Mouse (Mus musculus): ENCODE data around the gene Cd63. TPM values are rescaled to one million over a fixed set of nuclear protein-coding genes. Genes with fewer than 3 reads are reported as not detected.

The Cd63 gene
- polyA plus RNA-seq, 1 experiment from 2014 or later = 141 TPM

- no peaks in the 10 kb centered on the region for H3K9me3 ChIP-seq
Observed at GRCm38 (mm10) chr10:128909567-128910028, 8.8 kb downstream of the Cd63 start.

DNA sequence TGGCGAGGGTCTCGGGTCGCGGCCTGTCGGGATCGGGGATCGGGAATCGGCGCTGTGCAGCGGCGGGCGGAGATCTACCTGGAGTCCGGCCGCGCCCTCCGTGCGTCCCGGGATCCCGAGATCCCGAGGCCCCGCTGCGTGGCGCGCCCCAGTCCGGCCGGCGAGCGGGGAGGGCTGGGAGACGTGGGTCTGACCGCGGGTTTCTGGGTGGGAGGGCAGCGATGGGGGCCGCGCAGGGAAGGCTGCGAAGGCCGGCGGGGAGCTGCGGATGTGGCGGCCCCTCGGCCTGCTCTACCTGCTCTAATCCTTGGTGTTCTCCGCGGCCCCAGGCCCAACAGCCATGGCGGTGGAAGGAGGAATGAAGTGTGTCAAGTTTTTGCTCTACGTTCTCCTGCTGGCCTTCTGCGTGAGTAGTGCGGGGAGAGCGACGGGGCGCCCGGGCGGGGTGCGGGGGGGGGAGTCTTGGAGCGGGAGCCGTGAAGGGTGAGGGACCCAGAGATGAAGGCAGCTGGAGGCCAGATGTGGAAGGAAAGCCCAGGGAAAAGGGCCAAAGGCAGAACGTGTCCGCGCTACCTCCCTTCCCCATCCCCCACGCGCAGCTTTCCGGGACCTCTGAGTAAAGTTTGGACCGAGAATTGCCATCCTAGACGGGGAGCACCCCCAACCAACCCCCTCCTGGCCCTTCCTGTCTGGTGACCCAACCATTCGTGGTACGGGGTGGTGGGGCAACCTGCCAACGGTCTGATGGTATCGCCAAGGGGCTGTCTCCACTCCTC lies 9.5 kb downstream of the Cd63 start:
- H3K9ac ChIP-seq (replicated peaks) = peak overlapping the region; percentile 85
- H3K4me1 ChIP-seq (replicated peaks) = peaks cover 19% of the 10 kb centered on the region
- H3K36me3 ChIP-seq = no peaks in the 10 kb centered on the region
- peak overlapping the region; percentile 21; the same call in 1 of the 2 replicates for H3K27ac ChIP-seq
- peak overlapping the region; percentile 76 for H3K4me3 ChIP-seq (replicated peaks)
- H3K27me3 ChIP-seq = peaks cover 15% of the 10 kb centered on the region
- H3K9me3 ChIP-seq = no peaks in the 10 kb centered on the region
- peak; percentile 31 for ATAC-seq
- peak overlapping the region; percentile 86 for H3K4me2 ChIP-seq (replicated peaks)
- 2% methylated on average over 53 of the region's 66 CpGs for WGBS

More at GRCm38 (mm10) chr10:128909567-128910028, 8.8 kb downstream of the Cd63 start:
- H3K4me1 ChIP-seq (replicated peaks) = peaks cover 19% of the 10 kb centered on the region
- peaks cover 15% of the 10 kb centered on the region for H3K27me3 ChIP-seq
- peak; percentile 69 for ATAC-seq
- no peaks in the 10 kb centered on the region for H3K36me3 ChIP-seq
- H3K9ac ChIP-seq (replicated peaks) = peak overlapping the region; percentile 85
- WGBS = 1% methylated on average over 39 of the region's 41 CpGs
- H3K4me2 ChIP-seq (replicated peaks) = peak overlapping the region; percentile 86
- H3K4me3 ChIP-seq (replicated peaks) = peak overlapping the region; percentile 76
- H3K27ac ChIP-seq = peak overlapping the region; percentile 21; the same call in 1 of the 2 replicates

GRCm38 (mm10) chr10:128911430-128911829 lies 10.6 kb downstream of the Cd63 start:
- H3K27me3 ChIP-seq = peaks cover 15% of the 10 kb centered on the region
- WGBS = 95% methylated on average over 6 of the region's 6 CpGs

DNA sequence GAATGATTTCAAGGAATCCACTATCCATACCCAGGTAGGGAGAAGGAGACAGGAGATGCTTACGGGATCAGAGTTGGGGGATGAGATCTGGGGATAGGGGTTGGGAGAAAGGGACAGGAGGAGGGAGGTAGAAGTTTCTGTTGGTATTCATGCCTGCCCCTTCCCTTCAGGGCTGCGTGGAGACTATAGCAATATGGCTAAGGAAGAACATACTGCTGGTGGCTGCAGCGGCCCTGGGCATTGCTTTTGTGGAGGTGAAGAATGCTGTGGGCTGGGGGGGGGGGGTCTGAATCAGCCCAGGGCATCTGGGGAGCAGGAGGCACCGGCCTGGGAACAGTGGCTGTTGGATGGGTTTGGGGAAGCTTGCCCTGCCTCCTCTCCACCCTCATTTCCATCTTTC lies 11.5 kb downstream of the Cd63 start:
- Histone ChIP-seq H3K4me2 (replicated peaks) (no peak overlapping the region), H3K4me1 (replicated peaks) (peaks cover 19% of the 10 kb centered on the region), H3K27ac (no peak overlapping the region), H3K36me3 (peaks cover 1% of the 10 kb centered on the region; the same call in 1 of the 2 replicates), H3K9ac (replicated peaks) (no peak overlapping the region), H3K27me3 (peaks cover 15% of the 10 kb centered on the region), H3K9me3 (no peaks in the 10 kb centered on the region), H3K4me3 (replicated peaks) (no peak overlapping the region)
- WGBS = 89% methylated on average over 4 of the region's 4 CpGs
- ATAC-seq = no peak

More at GRCm38 (mm10) chr10:128911430-128911829, 10.6 kb downstream of the Cd63 start:
- ATAC-seq = no peak
- H3K27ac ChIP-seq = no peak overlapping the region
- H3K4me2 ChIP-seq (replicated peaks) = peak overlapping the region; percentile 86
- no peak overlapping the region for H3K9ac ChIP-seq (replicated peaks)
- H3K4me1 ChIP-seq (replicated peaks) = peaks cover 19% of the 10 kb centered on the region
- no peak overlapping the region for H3K4me3 ChIP-seq (replicated peaks)
- H3K36me3 ChIP-seq = no peaks in the 10 kb centered on the region
- H3K9me3 ChIP-seq = no peaks in the 10 kb centered on the region

DNA sequence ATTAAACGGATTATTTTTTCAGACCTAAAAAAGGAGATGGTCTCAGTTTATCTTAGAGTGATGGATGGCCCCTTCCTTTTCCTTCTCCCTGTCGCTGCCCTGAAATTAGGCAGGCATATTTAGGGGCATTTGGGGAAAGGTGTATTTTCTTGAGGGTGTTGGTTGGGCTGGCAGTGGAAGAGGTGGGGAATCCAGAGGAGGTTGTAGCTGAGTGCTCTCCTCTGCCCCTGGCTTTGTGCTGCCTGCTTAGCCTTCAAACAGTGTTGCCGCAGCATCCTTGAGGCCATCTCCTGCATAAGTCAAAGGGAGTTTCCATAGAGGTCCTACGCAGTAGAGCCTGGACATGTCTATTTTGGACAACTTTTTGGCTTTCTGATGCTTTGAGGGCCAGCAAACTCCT lies 12.0 kb downstream of the Cd63 start:
- 84% methylated on average over 4 of the region's 4 CpGs for WGBS

GRCm38 (mm10) chr10:128913219-128913618 lies 12.4 kb downstream of the Cd63 start:
- H3K4me1 ChIP-seq (replicated peaks) = peaks cover 21% of the 10 kb centered on the region
- H3K27ac ChIP-seq = peak overlapping the region; percentile 25; the same call in 1 of the 2 replicates
- WGBS = 9% methylated on average over 5 of the region's 5 CpGs
- no peaks in the 10 kb centered on the region for H3K9me3 ChIP-seq
- ATAC-seq = peak; percentile 9; the same call in 1 of the 2 replicates
- no peak overlapping the region for H3K4me2 ChIP-seq (replicated peaks)
- H3K27me3 ChIP-seq = peaks cover 9% of the 10 kb centered on the region
- no peak overlapping the region for H3K4me3 ChIP-seq (replicated peaks)
- H3K36me3 ChIP-seq = peaks cover 11% of the 10 kb centered on the region
- no peak overlapping the region for H3K9ac ChIP-seq (replicated peaks)

More for the DNA sequence above, 12.0 kb downstream of the Cd63 start:
- H3K36me3 ChIP-seq = peaks cover 7% of the 10 kb centered on the region
- no peak overlapping the region for H3K9ac ChIP-seq (replicated peaks)
- peaks cover 19% of the 10 kb centered on the region for H3K4me1 ChIP-seq (replicated peaks)
- ATAC-seq = no peak
- H3K4me2 ChIP-seq (replicated peaks) = no peak overlapping the region
- no peak overlapping the region for H3K4me3 ChIP-seq (replicated peaks)
- H3K9me3 ChIP-seq = no peaks in the 10 kb centered on the region
- H3K27me3 ChIP-seq = peaks cover 13% of the 10 kb centered on the region
- peak overlapping the region; percentile 25; the same call in 1 of the 2 replicates for H3K27ac ChIP-seq

DNA sequence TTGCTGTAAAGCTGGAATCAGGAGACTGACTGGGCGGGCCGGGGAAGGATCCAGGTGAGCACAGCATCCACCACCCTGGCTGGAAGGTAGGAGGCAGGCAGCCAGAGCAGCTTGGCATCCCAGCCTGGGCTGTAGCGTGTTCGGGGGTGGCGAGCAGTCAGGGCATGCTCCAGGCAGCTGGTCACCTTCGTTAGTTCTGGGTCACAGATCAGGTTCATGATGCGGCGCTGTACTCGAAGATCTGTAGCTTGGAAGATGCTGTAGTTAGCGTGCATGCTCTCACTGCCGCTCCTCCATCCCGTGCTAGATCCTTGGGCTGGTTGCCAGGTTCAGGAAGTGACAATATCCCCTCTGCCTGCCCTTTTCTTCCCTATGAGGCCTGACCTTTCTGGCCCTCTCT lies 12.9 kb downstream of the Cd63 start:
- 81% methylated on average over 12 of the region's 12 CpGs for WGBS
- no peak overlapping the region for H3K9ac ChIP-seq (replicated peaks)
- peaks cover 26% of the 10 kb centered on the region for H3K4me1 ChIP-seq (replicated peaks)
- peaks cover 6% of the 10 kb centered on the region; the same call in 1 of the 2 replicates for H3K27me3 ChIP-seq
- no peaks in the 10 kb centered on the region for H3K9me3 ChIP-seq
- no peak overlapping the region for H3K4me3 ChIP-seq (replicated peaks)
- H3K4me2 ChIP-seq (replicated peaks) = no peak overlapping the region
- no peak overlapping the region for H3K27ac ChIP-seq
- H3K36me3 ChIP-seq = peaks cover 14% of the 10 kb centered on the region
- ATAC-seq = peak; percentile 5; the same call in 1 of the 2 replicates

DNA sequence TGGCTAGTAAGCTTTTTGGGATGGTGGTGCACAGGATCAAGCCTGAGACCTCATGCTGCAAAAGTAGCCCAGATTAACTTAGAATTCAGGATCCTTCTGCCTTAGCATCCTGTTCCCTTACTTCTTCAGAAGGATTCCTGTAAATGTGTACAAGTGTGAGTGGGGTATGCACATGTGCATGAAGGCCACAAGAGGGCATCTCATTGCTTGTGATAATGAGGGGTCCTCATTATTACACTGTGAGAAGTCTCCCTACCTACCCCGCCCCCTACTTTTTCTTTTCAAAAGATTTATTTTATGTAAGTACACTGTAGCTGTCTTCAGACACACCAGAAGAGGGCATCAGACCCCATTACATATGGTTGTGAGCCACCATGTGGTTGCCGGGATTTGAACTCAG lies 14.8 kb downstream of the Cd63 start:
- H3K27me3 ChIP-seq = no peaks in the 10 kb centered on the region; the same call in 1 of the 2 replicates
- ATAC-seq = no peak
- no peak overlapping the region for H3K27ac ChIP-seq
- no peak overlapping the region for H3K4me3 ChIP-seq (replicated peaks)
- WGBS = 88% methylated on average over 2 of the region's 2 CpGs
- no peak overlapping the region for H3K9ac ChIP-seq (replicated peaks)
- no peaks in the 10 kb centered on the region for H3K9me3 ChIP-seq
- peaks cover 32% of the 10 kb centered on the region for H3K4me1 ChIP-seq (replicated peaks)
- no peak overlapping the region for H3K4me2 ChIP-seq (replicated peaks)
- peaks cover 14% of the 10 kb centered on the region for H3K36me3 ChIP-seq

DNA sequence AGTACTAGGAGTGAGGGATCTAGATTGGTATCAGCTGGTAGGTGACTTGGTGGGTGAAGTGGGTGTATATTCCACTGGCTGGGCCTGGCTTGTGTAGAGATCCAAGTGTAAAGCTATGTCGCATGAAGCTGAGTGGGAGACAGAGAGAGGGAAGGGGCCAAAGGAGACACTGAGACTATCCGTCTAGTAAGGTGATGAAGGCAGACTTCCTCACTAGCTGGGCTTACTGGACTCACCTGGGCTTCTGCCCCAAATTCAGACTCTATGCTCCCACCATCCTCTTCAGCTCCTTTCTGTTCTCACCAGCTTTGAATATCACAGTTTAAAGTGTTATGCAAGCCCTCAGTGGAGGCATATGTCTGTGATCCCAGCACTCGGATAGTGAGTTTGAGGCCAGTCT lies 15.9 kb downstream of the Cd63 start:
- Histone ChIP-seq H3K9me3 (no peaks in the 10 kb centered on the region), H3K27me3 (no peaks in the 10 kb centered on the region; the same call in 1 of the 2 replicates), H3K9ac (replicated peaks) (no peak overlapping the region), H3K27ac (no peak overlapping the region), H3K36me3 (peaks cover 14% of the 10 kb centered on the region), H3K4me3 (replicated peaks) (no peak overlapping the region), H3K4me1 (replicated peaks) (peaks cover 25% of the 10 kb centered on the region), H3K4me2 (replicated peaks) (no peak overlapping the region)
- 94% methylated on average over 3 of the region's 3 CpGs for WGBS
- no peak for ATAC-seq

- no peak overlapping the region for H3K9ac ChIP-seq (replicated peaks)
- peaks cover 14% of the 10 kb centered on the region for H3K36me3 ChIP-seq
- no peak overlapping the region for H3K4me2 ChIP-seq (replicated peaks)
- no peaks in the 10 kb centered on the region for H3K27me3 ChIP-seq
- H3K27ac ChIP-seq = no peak overlapping the region
- peaks cover 33% of the 10 kb centered on the region for H3K4me1 ChIP-seq (replicated peaks)
- 88% methylated on average over 6 of the region's 6 CpGs for WGBS
- no peak overlapping the region for H3K4me3 ChIP-seq (replicated peaks)
- no peak for ATAC-seq
- H3K9me3 ChIP-seq = no peaks in the 10 kb centered on the region
Observed at GRCm38 (mm10) chr10:128917400-128917799, 16.6 kb downstream of the Cd63 start.

DNA sequence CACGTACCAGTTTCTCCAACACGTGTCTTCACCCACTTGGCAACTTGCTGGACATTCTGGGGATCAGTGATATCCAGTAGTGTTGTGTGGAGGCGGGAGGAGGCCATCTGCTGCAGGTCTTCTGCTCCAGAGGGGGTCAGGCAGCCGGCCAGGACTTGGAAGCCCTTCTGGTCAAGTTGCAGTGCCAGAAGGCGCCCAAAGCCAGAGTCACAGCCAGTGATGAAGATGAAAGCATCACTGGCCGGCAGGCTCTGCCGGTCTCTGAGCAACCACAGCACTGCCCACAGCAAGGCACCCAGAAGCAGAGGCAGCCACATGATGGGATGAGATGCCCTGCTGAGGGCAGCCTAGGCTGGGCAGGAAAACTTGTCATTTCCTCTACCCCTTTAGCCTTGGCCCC lies 17.5 kb downstream of the Cd63 start:
- Histone ChIP-seq H3K27me3 (no peaks in the 10 kb centered on the region), H3K36me3 (peaks cover 14% of the 10 kb centered on the region), H3K4me2 (replicated peaks) (no peak overlapping the region), H3K9me3 (no peaks in the 10 kb centered on the region), H3K4me3 (replicated peaks) (no peak overlapping the region), H3K4me1 (replicated peaks) (peaks cover 38% of the 10 kb centered on the region), H3K9ac (replicated peaks) (no peak overlapping the region), H3K27ac (0 out of 2 replicates have a peak overlapping the region, but pooled peaks have one; percentile 19)
- 71% methylated on average over 7 of the region's 7 CpGs for WGBS
- ATAC-seq = no peak

DNA sequence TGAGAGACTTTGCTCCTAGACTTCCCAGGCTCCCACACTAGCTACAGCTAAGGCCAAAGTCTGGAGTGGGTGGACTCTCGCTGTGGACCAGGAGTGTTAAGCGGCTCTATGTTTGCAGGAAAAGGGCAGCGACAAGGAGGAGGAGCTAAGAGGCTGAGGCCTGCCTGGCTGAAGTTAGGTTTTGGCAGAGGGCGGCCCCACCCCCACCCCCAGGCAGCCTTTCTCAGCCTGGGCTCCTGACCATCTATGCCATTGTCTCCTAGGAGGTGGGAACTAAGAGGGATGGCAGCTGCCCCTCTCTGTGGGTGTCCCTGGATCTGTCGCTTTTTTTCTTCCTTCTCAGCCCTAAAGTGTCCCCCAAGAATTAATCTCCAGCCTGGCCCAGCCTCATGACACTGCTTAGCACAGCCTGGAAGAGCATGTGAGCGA lies 18.4 kb downstream of the Cd63 start:
- no peak for ATAC-seq
- H3K27ac ChIP-seq = peak overlapping the region; percentile 47
- 7% methylated on average over 6 of the region's 6 CpGs for WGBS

More for the DNA sequence above, 18.4 kb downstream of the Cd63 start:
- no peak overlapping the region for H3K4me2 ChIP-seq (replicated peaks)
- H3K36me3 ChIP-seq = peaks cover 14% of the 10 kb centered on the region
- no peaks in the 10 kb centered on the region for H3K27me3 ChIP-seq
- H3K4me3 ChIP-seq (replicated peaks) = no peak overlapping the region
- no peaks in the 10 kb centered on the region for H3K9me3 ChIP-seq
- peaks cover 45% of the 10 kb centered on the region for H3K4me1 ChIP-seq (replicated peaks)
- H3K9ac ChIP-seq (replicated peaks) = no peak overlapping the region
